Mouse (Mus musculus) kidney, adult 2 months (tissue): Measurements from ENCODE around the gene Pdhx. TPM values are rescaled to one million over a fixed set of nuclear protein-coding genes. Genes with fewer than 3 reads are reported as not detected.

Experiments used
- DNase-seq: peaks from one replicate; pipeline ENCODE4 v3.0.0; 2021
- H3K27ac ChIP-seq: fragments of 200-500 bp; 2 replicates; pipeline ENCODE4 v1.5.1; 2012; ENCODE audit warnings: low read depth, low read length, control low read depth, inconsistent platforms; ENCODE audit not compliant: insufficient read depth
- H3K27me3 ChIP-seq: fragments of 200-500 bp; replicated peaks from 2 replicates; pipeline ENCODE4 v1.6.1; 2012; ENCODE audit warnings: mild to moderate bottlenecking, moderate library complexity, low read length, inconsistent platforms; ENCODE audit not compliant: control insufficient read depth, insufficient read depth
- H3K36me3 ChIP-seq: fragments of 200-500 bp; 2 replicates; pipeline ENCODE4 v1.6.1; 2012; ENCODE audit warnings: mild to moderate bottlenecking, moderate library complexity, low read length, inconsistent platforms; ENCODE audit not compliant: control insufficient read depth, insufficient read depth
- H3K4me1 ChIP-seq: fragments of 200-500 bp; 2 replicates; pipeline ENCODE4 v1.6.1; 2011; ENCODE audit warnings: low read length; ENCODE audit not compliant: control insufficient read depth, insufficient read depth
- H3K4me3 ChIP-seq: fragments of 200-500 bp; 2 replicates; pipeline ENCODE4 v1.5.1; 2011; ENCODE audit warnings: mild to moderate bottlenecking, low read depth, low read length, control low read depth; ENCODE audit not compliant: insufficient read depth
- CTCF ChIP-seq: fragments of 200-500 bp; conservative IDR thresholded peaks from 2 replicates; pipeline ENCODE4 v1.5.1; 2011; ENCODE audit warnings: low read depth, mild to moderate bottlenecking, control low read depth, low read length, moderate library complexity, mixed read lengths; ENCODE audit not compliant: insufficient read depth, insufficient read length
- POLR2A ChIP-seq: fragments of 200-500 bp; IDR thresholded peaks from one replicate; pipeline ENCODE4 v1.6.1; 2011; ENCODE audit warnings: low read depth, low read length, control low read depth
- WGBS: fragments of 180-500 bp; shearing (Covaris S2); methylation state at CpG from one replicate; pipeline ENCODE4 v1.1.7; 2018; 5-methylcytosine and 5-hydroxymethylcytosine counted together
- polyA plus RNA-seq: library from polyadenylated mRNA; depleted of rRNA; stranded (reverse); fragments of >200 nt; gene quantifications from 2 replicates; pipeline ENCODE4 v1.2.3, GENCODE M21; 2012; rRNA removed

Pdhx gene
- polyA plus RNA-seq, 1 experiment = 37.2 TPM

GRCm38 (mm10) chr2:102980870-102981269 is 92.4 kb downstream of the Pdhx start:
- H3K27me3 ChIP-seq = no peaks in the 10 kb centered on the region
- WGBS = 67% methylated on average over 2 of the region's 2 CpGs
- H3K4me3 ChIP-seq = no peak overlapping the region
- H3K36me3 ChIP-seq = no peaks in the 10 kb centered on the region
- no peaks in the 10 kb centered on the region for H3K4me1 ChIP-seq
- TF ChIP-seq POLR2A (no peak), CTCF (no peak)
- no peak overlapping the region for H3K27ac ChIP-seq
- DNase-seq = no peak

GRCm38 (mm10) chr2:102979519-102979918 is 93.8 kb downstream of the Pdhx start:
- Histone ChIP-seq H3K27ac (no peak overlapping the region), H3K4me3 (no peak overlapping the region), H3K27me3 (no peaks in the 10 kb centered on the region), H3K36me3 (no peaks in the 10 kb centered on the region), H3K4me1 (no peaks in the 10 kb centered on the region)
- TF ChIP-seq CTCF = no peak
- TF ChIP-seq POLR2A = no peak
- no peak for DNase-seq
- 86% methylated on average over 2 of the region's 2 CpGs for WGBS

- no peak for DNase-seq
- Histone ChIP-seq H3K4me3 (no peak overlapping the region), H3K36me3 (no peaks in the 10 kb centered on the region), H3K4me1 (no peaks in the 10 kb centered on the region), H3K27me3 (no peaks in the 10 kb centered on the region), H3K27ac (no peak overlapping the region)
- no peak for TF ChIP-seq CTCF
- no peak for TF ChIP-seq POLR2A
Measured at GRCm38 (mm10) chr2:102979112-102979511, 94.2 kb downstream of the Pdhx start.

DNA sequence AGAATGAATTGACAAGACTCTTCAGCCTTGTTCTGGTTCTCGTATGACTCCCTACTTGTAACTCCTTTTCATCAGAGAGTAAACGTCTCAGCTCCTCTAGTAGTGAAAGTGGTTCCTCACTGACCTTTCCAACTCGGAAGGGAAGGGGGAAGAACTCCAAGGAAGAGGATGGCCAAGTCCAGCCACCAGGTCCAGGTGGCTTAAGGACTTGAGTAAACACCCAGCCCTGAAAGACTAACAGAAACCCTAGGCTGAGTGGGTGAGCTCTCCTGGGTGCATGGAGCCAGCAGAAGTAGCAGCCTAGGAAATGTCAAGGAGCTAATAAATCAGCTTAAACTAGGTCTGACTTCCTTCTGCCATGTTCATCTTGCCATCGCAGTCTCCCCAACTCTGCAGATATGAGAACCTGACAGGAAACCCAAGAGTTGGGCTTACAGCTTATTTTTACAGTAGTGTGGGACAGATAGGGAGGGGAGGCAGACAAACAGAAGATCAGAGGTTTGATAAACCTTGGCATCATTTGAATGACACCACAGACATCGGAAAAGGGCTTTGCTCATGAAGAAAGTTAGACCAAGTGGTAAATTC is 97.9 kb downstream of the Pdhx start:
- no peaks in the 10 kb centered on the region for H3K36me3 ChIP-seq
- H3K4me1 ChIP-seq = no peaks in the 10 kb centered on the region
- no peak overlapping the region for H3K27ac ChIP-seq
- H3K27me3 ChIP-seq = no peaks in the 10 kb centered on the region
- H3K4me3 ChIP-seq = no peak overlapping the region
- TF ChIP-seq POLR2A = no peak
- no peak for TF ChIP-seq CTCF
- DNase-seq = no peak
- 73% methylated on average over 5 of the region's 5 CpGs for WGBS

DNA sequence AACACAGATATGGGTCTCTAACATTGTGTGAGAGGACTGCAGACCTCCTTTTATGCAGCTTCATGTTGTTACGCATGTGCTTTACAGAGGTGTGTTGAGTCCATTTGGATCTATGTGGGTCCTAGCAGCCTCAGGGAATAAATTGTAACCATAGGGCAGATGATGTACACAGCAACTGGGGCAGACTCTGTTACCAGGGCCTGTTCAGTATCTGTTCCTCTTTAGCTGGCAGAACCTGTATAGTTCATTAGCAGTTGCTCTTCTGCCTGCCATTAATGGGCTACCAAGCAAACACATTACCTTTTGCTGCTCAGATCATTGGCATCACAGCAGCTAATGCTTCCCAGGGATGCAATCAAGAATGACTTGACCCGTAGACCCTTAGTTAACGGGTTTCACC is 100.2 kb downstream of the Pdhx start:
- no peak overlapping the region for H3K27ac ChIP-seq
- no peaks in the 10 kb centered on the region for H3K36me3 ChIP-seq
- TF ChIP-seq POLR2A = no peak
- TF ChIP-seq CTCF = no peak
- no peaks in the 10 kb centered on the region for H3K4me1 ChIP-seq
- 97% methylated on average over 3 of the region's 3 CpGs for WGBS
- DNase-seq = no peak
- H3K27me3 ChIP-seq = no peaks in the 10 kb centered on the region
- H3K4me3 ChIP-seq = no peak overlapping the region

- DNase-seq = no peak
- TF ChIP-seq CTCF = no peak
- TF ChIP-seq POLR2A = no peak
- WGBS = 35% methylated on average over 5 of the region's 5 CpGs
- H3K4me3 ChIP-seq = no peak overlapping the region
- no peaks in the 10 kb centered on the region for H3K36me3 ChIP-seq
- no peaks in the 10 kb centered on the region for H3K27me3 ChIP-seq
- H3K4me1 ChIP-seq = no peaks in the 10 kb centered on the region
- no peak overlapping the region for H3K27ac ChIP-seq
Measured at GRCm38 (mm10) chr2:102972575-102972974, 100.7 kb downstream of the Pdhx start.

DNA sequence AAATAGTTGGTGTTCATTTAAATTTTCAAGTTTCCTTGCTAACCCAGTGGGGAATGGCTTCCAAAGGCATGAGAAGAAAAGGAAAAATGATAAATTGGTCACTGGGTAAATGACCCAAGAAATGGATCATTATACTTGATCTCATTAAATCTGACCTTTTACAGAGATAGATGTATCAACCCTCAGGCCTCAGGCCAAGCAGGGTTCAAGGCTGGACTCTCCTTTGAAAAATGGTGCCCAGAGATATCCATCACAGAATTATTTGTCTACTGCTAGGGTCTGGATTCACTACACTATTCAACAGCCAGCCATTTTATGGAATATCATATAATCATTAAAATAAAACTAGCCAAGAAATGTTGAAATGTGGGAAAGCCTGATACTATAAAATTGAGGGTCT is 101.4 kb downstream of the Pdhx start:
- H3K4me1 ChIP-seq = no peaks in the 10 kb centered on the region
- H3K4me3 ChIP-seq = no peak overlapping the region
- H3K27me3 ChIP-seq = no peaks in the 10 kb centered on the region
- H3K36me3 ChIP-seq = no peaks in the 10 kb centered on the region
- no peak overlapping the region for H3K27ac ChIP-seq
- DNase-seq = no peak
- no peak for TF ChIP-seq POLR2A
- no peak for TF ChIP-seq CTCF

Other genes starting within 250 kb of the Pdhx start
- gene Cd44, start 171.8 kb downstream of the Pdhx start, polyA plus RNA-seq = 1.8 and 3.3 TPM in 2 replicates
- gene Apip, start 162 bp upstream of the Pdhx start, polyA plus RNA-seq = 18.7 and 24.4 TPM in 2 replicates
- gene Ehf, start 229.8 kb upstream of the Pdhx start, polyA plus RNA-seq = 22.3 and 28.8 TPM in 2 replicates